Mouse (Mus musculus) mesoderm, embryonic 11.5 days (tissue): ENCODE data around the gene Trim38.

Source experiments
- DNase-seq: peaks from one replicate; pipeline ENCODE4 v3.0.0-alpha.2; 2012; ENCODE audit warnings: low read depth, low spot score

Gene Trim38

GRCm38 (mm10) chr13:23834836-23835235 lies 65.1 kb downstream of the Trim38 start:
- DNase-seq, result no peak

- DNase-seq, result no peak
Observed at GRCm38 (mm10) chr13:23836630-23837029, 66.9 kb downstream of the Trim38 start.

GRCm38 (mm10) chr13:23839308-23839707 lies 69.6 kb downstream of the Trim38 start, which contains the start of gene Slc17a3:
Gene Slc17a3, plus strand, starts transcription at chr13:23839434.
- DNase-seq, result no peak
